ENCODE assay signal across 9 mouse cellular contexts in the genomic region with DNA sequence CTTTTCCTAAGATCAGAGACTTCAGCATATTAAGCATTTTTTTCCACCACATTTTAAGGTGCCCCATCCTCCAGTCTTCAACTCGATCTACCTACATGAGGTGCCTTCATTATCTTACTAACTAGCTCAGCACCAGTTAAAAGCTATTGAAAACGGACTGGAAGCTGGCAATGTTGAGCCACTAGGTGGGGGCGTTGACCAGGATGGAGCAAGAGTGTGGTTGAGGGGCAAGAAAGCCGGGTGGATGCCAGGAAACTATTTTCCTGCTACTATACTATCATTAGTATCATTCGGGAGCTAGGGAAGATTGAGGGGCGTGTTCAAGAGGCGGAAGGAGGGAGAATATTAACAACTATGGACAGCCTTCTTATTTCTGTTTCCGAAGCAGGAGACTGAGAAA. TPM values are rescaled to one million over a fixed set of nuclear protein-coding genes. Genes with fewer than 3 reads are reported as not detected.
DNase-seq lines count a peak whose midpoint lies in the region; ATAC-seq lines count a peak whose summit lies in the region.
"Had no signal": no experiment of that assay in that cellular context is flagged by ENCODE, and none has a peak within 500 bp of the region (broad histone marks: within the 10 kb centered on the region; RNA-seq: fewer than 3 reads in every experiment).

No protein-coding gene starts in this region.

- no peak overlapping the region for H3K27ac ChIP-seq in forebrain, embryonic 11.5 days (ENCODE audit: low read depth, low read length)

- H3K27me3 ChIP-seq in forebrain, embryonic 11.5 days (ENCODE audit: control insufficient read depth, insufficient read depth, low read length): peaks cover 28% of the 10 kb centered on the region

- 7% methylated on average over 8 of the region's 8 CpGs for WGBS in forebrain, embryonic 11.5 days

- H3K4me1 ChIP-seq in forebrain, embryonic 11.5 days (replicated peaks; ENCODE audit: control insufficient read depth, insufficient read depth, low read length): peaks cover 8% of the 10 kb centered on the region; the same call in 1 of the 2 replicates

- H3K9ac ChIP-seq in forebrain, embryonic 11.5 days (ENCODE audit: low read length): no peak overlapping the region

- H3K4me3 ChIP-seq in forebrain, embryonic 11.5 days (ENCODE audit: low read depth, low read length): no peak overlapping the region

- DNase-seq in frontal cortex, postnatal 10 days (ENCODE audit: low spot score in 2 of 2): peak; percentile 9 to 27
- DNase-seq in ES-CJ7 (ENCODE audit: low read depth, low spot score): peak; percentile 61
- peak; percentile 66 for DNase-seq in forebrain, embryonic 11.5 days (ENCODE audit: low spot score)
- DNase-seq in kidney, adult 11 months: peak; percentile 22
- DNase-seq in T-cell, adult 2 months (ENCODE audit: low spot score): no peak

- ATAC-seq in frontal cortex, adult (ENCODE audit: low TSS enrichment): no peak
- no peak for ATAC-seq in forebrain, embryonic 11.5 days (replicated peaks; ENCODE audit: low FRiP score)
- peak; percentile 42 for ATAC-seq in megakaryocyte progenitor cell, adult 5-6 weeks (replicated peaks; ENCODE audit: poor library complexity)
- no peak for ATAC-seq in megakaryocyte-erythroid progenitor cell, adult 5-6 weeks (replicated peaks; ENCODE audit: low FRiP score, low TSS enrichment, poor library complexity, severe bottlenecking)

- 0 out of 2 replicates have a peak overlapping the region, but pooled peaks have one; percentile 5 for H3K4me2 ChIP-seq in forebrain, embryonic 11.5 days (ENCODE audit: low read depth, low read length, severe bottlenecking)

- no peaks in the 10 kb centered on the region for H3K36me3 ChIP-seq in forebrain, embryonic 11.5 days (ENCODE audit: control insufficient read depth, insufficient read depth, low read length)
- H3K36me3 ChIP-seq: G1E had no signal

- no peaks in the 10 kb centered on the region for H3K9me3 ChIP-seq in forebrain, embryonic 11.5 days (ENCODE audit: control insufficient read depth, low read length)

RNA-seq across cellular contexts. Expression of gene Htr1b, which starts 1.5 kb away (rescaled TPM):
- 0.32 and 0.52 TPM in 2 replicates for polyA plus RNA-seq in forebrain, embryonic 11.5 days (2014; fragmentation: Nextera tagmentation; extraction: Ambion mirVana)
- total RNA-seq in megakaryocyte progenitor cell, adult 5-6 weeks (2015): 0.10 TPM in 1 of 2 replicates, not detected in the other
- total RNA-seq in megakaryocyte progenitor cell, adult 5-6 weeks (2017): not detected in 2 replicates
- total RNA-seq in megakaryocyte-erythroid progenitor cell, adult 5-6 weeks (2014; fragmentation: Nextera tagmentation): 0.12 TPM in 1 of 2 replicates, not detected in the other
- total RNA-seq in megakaryocyte-erythroid progenitor cell, adult 5-6 weeks (2017): not detected in 2 replicates
- polyA plus RNA-seq: G1E had no signal
